Mouse (Mus musculus) CD4-positive helper T cell, adult 2 months (primary cell): ENCODE results near the gene Kbtbd12.
A peak's percentile ranks its signal among the peaks of the same experiment; 100 is the strongest.

Source experiments
- DNase-seq: peaks from one replicate; pipeline ENCODE4 v3.0.0-alpha.2; 2012; ENCODE audit warnings: low read depth, missing footprints, low spot score

Kbtbd12 gene

DNA sequence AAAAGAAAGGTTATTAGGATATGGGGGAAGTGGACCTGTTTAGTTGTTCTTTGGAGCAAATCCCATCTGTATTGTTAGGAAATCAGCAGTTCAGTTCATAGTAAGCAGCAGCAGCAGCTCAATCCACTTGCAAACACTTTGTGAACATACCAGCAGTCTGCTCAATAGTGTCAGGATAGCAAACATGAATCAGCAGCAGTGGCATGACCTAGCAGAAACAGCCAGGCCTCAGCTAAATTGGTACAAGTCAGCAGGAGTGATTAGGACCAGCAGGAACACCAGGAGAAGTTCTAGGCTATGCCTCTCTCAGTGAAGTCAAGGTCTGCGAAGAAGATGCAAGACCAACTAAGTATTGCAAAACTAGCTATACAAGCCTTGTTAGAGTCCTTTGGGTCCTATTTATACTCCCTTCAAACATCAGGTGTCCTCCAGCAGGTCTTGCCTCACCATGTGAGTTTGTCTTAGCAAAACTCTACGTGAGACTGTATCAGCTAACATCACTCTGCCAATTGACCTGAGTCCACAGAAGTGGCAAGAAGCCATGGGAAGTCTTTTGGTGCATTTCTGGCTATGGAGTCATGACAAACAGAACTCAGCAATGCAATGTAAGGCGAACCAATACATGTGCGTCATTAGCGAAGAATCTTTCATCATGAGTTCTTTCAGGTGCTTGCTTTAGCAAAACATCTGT, at the start of gene Kbtbd12:
Gene Kbtbd12 (minus strand): TSS at position 340 of the 691 bp plus-strand sequence.
- no peak for DNase-seq

DNA sequence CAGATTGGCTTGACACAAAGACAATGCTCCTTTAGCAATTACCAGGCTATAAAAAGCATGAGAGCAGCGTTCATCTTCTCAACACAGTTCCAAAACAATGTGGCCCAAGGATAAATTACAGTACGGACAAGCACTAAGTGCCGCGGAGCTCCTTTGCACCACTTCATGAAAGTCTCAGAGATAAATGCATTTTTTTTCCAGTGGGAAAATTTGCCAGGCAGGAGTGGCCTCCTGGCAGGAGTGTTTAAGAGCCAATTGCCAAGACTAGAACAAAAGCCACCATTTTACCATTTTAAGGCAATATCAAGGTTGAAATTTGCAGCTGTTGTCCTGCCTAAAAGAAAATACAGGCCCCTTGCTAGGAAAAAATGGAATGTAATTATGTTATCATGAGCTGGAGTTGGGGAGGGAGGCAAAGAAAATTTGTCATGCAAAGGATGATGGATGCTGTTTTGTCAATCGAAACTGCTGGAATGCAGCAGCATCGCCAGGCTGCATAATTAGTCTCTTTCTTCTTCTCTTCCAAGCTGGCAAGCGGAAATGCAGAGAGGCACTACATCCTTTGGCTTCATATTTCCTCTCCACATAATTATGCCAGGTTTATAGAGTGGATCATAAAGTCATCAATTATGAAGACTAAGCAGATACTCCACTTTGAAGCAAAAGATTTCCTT, 45.8 kb upstream of the Kbtbd12 start:
- DNase-seq = no peak

DNA sequence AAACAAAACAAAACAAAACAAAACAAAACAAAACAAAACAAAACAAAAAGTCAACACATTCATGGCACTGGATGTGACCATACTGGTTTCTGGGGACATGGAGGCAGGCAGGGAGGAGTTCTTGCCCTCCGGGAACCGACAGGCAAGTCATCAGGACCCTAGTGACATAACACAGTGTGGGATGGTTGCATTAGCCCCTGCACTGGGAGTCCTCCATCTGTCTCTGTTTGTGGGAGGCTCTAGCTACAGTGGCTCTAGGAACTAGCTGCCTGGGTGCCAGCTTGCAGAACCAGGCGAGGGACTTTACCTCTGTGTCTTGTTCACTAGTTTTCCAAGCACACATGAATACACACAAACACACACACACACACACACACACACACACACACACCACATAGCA, 43.3 kb upstream of the Kbtbd12 start:
- DNase-seq = no peak

DNA sequence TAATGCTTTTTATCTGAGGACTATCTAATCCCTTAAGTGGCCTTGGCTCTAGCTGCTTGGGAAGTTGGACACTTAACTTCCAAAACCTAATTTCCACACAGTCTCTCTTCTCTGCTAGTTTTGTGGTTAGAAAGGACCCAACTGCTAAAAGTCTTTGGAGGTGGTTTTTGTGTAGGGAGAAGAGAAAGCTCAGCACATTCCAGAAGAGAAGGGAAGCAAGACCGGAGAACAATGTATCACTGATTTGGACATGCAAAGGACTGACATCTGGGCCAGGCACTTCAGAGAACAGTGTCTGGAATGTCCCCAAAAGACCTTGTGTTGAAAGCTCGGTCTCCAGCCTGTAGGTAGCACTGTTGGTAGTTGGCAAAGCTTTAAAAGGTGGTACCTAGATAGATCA, 40.0 kb upstream of the Kbtbd12 start:
- no peak for DNase-seq

DNA sequence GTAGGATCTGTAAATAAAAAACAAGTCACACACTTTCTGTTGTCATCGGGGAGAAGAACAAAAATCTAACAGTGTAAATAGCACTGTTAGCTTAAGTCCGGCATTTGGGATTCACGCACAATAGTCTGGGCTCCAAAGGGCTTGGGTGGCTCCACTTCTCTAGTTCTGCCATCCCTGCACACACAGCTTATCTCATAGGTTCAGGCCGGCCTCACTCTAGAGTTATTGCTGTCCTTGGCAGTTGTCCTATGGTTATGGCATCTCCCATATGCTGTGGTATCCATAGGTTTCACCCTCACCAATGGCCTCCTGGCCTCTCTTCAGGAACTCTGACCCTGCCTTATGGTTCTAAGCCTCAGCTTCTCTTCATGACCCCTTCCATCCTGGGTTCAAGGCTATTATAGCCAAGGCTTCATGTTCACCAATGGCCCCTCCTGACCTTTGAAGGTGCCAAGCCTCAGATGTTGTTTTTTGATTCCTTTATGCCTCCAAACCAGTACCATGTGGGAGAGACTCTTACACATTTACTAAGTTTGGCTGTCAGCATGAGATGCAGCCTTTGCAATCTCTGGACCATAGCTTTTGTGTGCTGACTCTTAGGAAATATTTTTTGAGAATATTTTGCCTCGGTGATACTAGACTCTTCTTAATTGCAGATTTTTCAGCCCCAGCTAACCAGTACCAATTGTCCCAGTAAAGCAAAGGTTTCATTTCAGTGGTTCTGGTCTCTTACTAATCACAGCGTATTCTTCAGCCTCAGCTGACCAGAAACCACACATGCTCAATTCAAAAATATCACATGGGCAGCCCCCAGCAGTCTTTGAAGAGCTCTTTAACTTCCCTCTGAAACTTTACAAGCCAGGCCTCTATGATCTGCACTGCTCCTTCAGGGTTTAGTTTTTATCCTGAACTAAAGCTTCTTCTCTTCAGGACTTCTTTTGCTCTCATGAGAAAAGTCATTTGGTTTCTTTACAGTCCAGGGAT, 39.3 kb upstream of the Kbtbd12 start:
- no peak for DNase-seq

DNA sequence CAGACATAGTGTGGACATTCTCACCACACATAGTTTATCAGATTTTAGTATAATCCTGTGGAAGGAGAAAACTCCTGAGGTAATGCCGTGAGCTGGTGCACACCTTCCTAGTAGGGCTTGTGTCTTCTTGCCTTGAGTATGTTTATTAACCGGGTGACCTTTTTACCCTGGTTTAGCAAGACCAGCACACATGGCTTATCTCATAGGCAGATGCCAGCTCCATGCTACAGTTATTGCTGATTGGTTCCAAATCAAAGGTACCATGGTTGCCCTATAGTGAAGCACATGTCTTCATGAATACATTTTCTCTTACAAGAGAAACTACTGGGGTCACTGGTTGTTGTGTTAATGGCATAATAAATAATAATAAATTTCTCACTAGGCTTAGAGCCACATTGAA, 38.1 kb upstream of the Kbtbd12 start:
- DNase-seq = no peak

DNA sequence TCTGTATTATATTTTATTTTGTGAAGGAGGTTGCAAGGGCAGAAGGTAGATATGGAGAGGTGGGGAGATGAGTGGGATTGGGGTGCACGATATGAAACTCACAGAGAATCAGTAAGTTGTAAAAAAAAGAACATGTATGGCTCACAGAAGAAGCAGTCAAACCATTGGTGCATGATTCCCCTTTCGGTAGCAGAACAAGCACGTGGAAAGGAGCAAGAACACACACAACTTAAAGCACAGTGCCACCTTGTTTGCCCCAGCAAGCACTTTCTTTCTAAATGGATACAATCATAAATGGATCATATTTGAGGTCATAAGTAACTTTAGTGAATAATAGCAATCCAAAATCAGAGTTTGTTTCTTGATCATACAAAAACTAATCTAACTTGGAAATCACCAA, 24.5 kb upstream of the Kbtbd12 start:
- no peak for DNase-seq

DNA sequence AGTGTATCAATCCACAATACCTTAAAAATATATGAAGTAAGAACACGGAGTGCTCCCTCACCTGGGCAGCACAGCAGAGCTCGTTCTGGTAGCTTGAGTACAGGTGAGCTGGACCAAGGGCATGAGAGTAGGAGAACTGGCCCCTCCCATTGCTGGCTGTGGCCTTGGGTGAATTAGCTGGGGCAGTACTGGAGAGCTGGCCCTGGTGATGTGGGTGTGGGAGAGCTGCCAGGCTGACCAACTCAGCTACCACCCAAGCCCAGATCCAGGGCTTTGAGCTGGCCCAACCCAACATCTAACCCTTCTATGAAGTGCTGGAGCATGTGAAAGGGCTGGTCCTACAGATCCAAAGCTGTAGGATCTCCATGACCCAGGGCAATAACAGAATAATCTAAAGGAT, 23.9 kb upstream of the Kbtbd12 start:
- DNase-seq = no peak

DNA sequence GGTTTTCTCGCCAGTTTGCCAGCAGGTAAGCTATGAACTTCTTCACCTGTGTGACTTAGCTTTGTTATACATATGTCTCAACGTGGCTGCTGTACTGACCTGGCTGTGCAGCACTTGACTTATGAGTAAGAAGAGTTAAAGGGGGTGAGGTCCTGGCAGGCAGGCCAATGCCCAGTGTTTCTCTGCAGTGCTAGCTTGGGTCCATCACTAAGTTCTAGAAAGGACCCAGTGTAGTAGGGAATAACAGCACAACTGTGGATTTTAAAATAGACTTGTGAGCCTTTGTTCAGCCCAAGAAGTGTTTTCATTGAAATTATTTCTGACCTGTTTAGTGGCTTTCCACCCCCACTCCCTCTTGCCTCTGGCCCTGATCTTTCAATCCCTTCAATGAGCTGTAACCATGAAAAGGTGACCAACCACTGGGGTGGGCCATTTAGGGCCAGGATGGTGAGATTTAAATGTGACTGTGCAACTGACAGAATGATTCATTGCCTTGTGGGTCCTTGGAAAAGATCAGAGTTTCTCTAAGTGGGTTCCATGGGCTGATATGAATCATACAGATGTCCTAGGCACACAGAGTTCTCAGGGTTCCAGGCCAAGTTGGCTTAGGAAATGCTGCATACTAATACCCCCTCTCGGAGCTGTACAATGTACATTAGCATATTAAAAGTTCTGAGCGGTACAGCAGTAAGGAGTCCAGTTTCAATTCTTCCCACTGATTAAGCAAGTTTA, 10.0 kb upstream of the Kbtbd12 start:
- DNase-seq = no peak

DNA sequence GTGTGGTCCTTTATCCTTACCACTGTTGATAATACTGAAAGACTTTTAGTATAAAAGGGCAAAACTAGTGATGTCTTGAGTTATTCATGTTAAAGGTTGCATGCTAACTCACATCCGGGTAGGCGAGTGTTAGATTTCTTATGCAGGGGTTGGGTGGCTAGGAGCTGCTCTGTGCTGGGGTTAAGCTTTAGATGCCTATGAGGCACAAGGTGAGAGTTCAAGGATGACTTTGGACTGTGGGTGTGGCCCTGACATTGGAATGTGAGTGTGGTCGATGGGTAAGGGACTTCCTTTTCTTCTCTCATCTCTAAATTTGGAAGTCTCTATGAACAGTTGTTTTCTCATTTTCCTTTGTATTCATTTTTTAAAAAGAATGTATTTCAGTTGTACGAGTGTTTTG, 7.0 kb upstream of the Kbtbd12 start:
- no peak for DNase-seq

DNA sequence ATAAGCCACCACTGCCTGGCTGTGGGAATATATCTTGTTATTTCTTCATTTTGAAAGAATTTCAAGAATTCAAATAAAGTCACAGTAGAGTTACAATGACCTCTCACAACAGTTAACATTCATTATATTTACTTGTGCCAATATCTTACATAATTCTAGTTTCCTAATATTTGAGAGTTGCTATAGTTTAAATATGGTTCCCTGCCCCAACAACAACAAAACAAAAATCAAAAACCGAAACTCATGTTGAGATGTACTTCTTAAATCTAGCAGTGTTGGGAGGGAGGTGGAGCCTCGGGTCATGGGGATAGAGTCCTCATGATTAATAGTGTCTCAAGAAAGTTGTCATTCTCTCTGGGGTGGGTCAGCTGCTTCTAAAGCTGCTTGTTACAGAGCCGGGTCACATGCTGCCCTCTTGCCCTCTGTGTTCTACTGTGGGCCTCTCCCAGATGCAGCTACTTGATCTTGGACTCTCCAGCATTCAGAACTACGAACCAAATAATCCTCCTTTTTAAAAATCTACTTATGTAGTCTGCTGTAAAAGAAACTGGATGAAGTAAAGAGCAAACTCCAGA, 3.7 kb upstream of the Kbtbd12 start:
- no peak for DNase-seq

DNA sequence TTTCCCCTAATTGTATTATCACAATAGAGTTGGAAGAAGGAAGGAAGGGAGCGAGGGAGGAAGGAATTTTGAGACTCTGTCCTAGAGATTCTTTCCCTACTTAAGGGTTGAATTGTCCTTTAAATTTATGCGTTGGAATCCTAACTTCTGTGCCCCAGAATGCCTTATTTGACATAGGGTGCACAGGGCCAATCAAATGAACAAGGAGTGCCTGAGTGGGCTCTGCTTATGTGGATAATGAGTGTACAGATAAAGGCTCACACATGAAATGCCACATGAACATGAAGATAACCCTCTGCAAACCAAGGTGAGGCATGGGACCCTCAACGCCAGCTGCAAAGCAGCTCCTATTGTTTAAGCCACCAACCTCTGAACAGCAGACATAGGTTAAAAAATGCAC, 2.6 kb upstream of the Kbtbd12 start:
- no peak for DNase-seq

DNA sequence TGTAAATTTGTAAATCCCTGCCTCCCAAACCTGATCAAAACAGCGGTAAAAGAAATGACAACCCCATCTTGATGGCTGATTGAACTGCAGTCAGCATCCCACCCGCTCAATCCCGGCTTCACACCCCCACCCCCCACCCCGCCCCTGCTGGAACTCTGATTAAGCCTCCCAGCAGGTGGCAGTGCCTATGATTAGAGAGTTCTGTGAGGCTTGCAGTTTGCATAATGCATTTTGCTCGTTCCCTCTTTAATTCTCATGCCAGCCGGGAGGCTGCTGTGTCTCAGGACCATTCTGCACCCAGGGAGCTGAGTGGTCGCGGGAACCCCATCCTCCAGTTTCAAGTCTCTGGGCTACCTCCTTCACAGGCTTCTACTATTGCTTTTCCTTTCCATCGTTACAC, 2.2 kb upstream of the Kbtbd12 start:
- no peak for DNase-seq

DNA sequence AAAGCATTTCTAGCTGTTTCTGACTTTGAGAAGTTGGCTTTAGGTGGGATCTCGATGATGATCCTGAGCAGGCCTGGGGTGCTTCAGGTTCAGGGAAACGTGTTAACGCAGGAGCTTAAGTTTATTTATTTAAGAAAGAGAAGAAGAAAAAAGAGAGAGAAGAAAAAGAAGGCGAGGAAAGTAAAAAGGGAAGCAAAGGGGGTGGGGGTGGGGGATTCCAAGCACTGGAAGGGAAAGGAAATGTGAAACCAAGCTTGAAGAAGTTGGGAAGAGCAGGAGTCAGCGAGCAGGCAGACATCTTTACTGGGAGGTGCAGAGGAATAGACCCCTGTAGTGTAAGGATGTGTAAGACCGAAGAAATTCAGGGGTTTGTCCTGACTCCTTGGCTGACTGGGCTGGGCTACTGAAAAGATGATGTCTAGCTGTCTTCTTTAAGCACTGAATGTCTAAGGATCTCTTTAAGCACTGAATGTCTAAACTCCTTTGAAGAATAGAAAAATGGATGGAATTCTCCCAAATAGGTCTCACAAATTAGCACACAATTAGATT, 1.7 kb upstream of the Kbtbd12 start:
- DNase-seq = no peak

DNA sequence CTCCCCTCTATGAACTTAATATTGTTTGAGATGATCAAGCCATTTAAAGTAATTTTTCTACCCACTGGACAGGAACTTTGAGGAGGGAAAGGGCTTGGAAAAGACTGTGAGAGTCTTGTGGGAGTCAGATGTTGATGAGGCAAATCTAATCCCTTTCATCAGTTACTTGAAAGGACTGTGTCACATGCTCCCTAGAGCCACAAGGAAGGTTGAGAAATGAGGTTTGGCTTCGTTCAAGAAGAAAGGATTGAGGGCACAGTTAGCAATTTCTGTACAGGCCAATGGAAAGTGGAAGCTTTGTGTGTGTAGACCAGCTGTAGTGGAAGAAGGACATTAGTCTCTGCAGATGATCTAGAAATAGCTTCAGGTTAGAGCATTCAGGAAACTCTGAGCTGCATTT, 1.2 kb upstream of the Kbtbd12 start:
- DNase-seq = no peak

DNA sequence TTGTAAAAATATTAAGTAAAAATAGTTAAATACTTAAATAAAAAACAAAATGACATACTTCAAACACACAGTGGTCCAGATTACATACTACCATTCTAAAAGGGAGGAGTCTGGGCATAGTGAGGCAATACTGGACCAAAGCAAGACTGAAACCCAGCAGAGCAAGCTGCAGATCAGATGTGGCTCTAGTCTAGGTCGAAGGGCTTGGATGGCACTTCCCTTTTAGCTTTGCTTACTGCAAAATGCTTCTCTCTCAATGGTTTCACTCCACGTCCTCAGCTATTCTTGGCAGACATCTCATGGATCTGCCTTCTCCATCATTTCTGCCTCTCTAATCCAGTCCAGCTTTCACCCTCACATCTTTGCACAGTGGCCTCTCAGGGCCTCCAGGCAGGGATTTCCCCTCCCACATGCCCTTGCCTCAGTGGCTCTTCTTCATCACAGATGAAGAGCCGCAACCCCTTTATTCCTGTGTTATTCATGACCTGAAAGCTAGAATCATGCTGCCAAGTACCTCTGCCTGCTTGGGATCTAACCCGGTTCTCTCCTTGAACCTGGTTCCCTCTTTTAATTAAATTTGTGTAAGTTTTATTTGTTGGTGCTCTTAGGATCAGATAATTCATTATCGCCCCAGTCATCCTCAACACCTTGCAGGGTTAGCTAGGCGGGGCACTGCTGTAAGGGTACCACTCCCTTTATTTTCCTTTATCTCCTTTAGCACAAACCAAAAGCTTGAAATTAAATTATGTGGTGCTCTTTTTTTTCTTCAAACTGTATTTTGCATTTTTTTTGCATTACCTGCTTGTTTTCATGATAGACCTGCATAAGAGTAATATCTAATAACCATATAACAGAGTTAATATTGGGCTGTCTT, 1.6 kb downstream of the Kbtbd12 start:
- no peak for DNase-seq

DNA sequence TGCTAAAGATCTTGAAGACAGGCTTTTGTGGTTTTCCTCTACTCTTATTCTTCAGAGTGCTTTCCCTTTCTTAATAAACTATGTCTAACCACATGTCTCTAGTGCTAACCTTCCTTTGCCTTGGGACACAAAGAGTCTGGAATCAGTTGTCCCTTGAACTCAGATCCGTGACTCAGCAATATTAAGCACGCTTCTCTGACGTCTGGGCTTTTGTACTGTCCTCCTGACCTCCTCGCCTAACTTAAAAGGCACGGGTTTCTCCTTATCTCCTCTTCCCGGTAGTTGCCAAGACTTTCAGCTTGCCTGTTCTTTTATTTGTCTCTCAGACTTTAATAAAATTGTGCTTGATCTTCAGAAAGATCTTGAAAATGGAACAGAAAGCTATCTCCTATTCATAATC, 6.5 kb downstream of the Kbtbd12 start:
- no peak for DNase-seq

DNA sequence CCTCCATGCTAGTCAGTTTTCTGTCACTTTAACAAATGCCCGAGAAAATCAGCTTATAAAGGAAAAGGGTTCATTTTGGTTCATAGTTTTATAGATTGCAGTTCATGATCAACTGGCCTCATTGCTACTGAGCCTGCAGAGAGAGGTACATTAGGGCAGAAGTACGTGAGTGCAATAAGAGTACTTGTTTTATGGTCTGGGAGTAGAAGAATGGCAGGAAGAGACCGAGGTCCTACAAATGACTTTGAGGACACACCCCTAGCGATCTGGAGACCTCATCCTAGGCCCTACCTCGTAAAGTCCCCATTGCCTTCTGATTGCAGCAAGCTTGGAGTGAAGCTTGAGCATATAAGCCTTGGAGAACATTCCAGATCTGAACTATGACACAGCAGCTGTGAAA, 7.2 kb downstream of the Kbtbd12 start:
- DNase-seq = no peak

DNA sequence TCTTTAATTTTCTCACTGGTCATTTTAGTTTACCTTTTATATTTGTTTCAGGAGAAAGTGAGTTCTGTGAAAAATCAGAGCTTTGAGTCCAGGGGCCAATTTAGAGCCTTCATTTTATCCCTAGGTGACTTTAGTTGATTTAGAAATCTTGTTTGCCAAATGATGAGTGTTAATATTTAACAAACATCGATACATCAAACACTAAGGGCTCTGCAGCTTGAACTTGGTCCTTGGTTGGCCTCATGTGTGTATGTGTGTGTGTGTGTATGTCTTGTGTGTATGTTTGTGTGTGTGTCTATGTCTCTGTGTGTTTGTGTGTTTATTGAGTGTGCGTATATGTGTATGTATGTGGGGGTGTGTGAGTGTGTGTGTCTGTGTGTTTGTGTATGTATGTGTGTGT, 7.9 kb downstream of the Kbtbd12 start:
- DNase-seq = no peak

DNA sequence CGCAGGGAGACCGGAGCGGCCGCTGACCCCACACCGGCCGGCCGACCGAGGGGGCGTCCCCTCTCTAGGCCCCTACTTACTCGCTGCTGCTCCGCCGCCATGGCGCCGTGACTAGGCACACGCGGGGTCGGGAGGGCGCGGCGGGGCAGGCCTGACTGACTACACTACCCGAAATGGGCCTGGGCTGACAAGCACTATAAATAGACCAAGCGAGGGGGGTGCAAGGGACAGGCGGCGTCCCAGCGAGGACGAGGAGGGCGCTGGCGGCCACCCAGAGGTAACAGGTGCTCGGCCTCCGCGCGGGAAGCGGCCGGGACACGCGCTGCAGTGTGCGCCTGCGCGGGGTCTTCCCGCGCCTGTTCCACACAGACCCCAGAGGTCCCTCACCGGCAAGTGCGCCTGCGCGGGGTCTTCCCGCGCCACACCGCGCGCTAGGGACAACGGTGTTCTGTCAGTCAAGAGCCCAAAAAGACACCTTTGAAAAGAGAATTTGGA, 10.4 kb downstream of the Kbtbd12 start:
- peak; percentile 26 for DNase-seq
